Mouse (Mus musculus) small intestine, adult 2 months (tissue): ENCODE measurements around the gene Smpd4.
A peak's percentile ranks its signal among the peaks of the same experiment; 100 is the strongest.
"Not testable (repeated sequence)": the region's sequence is repeated elsewhere in the genome, so short reads cannot be mapped to it uniquely, and the experiment has no call there.

ENCODE experiments used
- CTCF ChIP-seq: fragments of 200-500 bp; IDR thresholded peaks from 2 replicates; pipeline ENCODE4 v1.5.1; 2012; ENCODE audit warnings: low read depth, mild to moderate bottlenecking, control low read depth, inconsistent platforms, low read length, moderate library complexity, mixed read lengths; ENCODE audit not compliant: insufficient replicate concordance, insufficient read length; ENCODE audit errors: extremely low read depth
- POLR2A ChIP-seq: fragments of 200-500 bp; IDR thresholded peaks from 2 replicates; pipeline ENCODE4 v1.6.1; 2012; ENCODE audit warnings: low read depth, mild to moderate bottlenecking, control low read depth, inconsistent platforms, low read length, moderate library complexity

DNA sequence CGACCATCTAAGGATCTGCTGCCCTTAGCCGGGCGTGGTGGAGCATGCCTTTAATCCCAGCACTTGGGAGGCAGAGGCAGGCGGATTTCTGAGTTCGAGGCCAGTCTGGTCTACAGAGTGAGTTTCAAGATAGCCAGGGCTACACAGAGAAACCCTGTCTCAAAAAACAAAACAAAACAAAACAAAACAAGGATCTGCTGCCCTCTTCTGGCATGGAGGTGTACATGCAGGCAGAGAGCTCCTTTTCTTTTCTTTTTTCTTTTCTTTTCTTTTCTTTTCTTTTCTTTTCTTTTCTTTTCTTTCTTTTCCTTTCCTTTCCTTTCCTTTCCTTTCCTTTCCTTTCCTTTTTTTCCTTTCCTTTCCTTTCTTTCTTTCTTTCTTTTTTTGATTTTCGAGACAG lies 4.4 kb upstream of the Smpd4 start:
- peak; percentile 48; the same call in 1 of the 2 replicates for TF ChIP-seq CTCF
- TF ChIP-seq POLR2A, result not testable (repeated sequence)
